Mouse (Mus musculus) heart, embryonic 15.5 days (tissue): Measurements from ENCODE around the gene Susd3. TPM values are rescaled to one million over a fixed set of nuclear protein-coding genes. Genes with fewer than 3 reads are reported as not detected.

Experiments
- ATAC-seq: fragments of 200-750 bp; cut with Nextera tagmentation; replicated peaks from 2 replicates; pipeline ENCODE4 v1.8.0; 2017; ENCODE audit warnings: low read depth, moderate TSS enrichment; ENCODE audit not compliant: insufficient number of reproducible peaks, insufficient read depth, low FRiP score
- H3K27ac ChIP-seq: fragments of 300-500 bp; sonication (generic); 2 replicates; pipeline ENCODE4 v1.5.1; 2015; ENCODE audit warnings: mild to moderate bottlenecking, inconsistent platforms
- H3K27me3 ChIP-seq: fragments of 300-500 bp; sonication (generic); 2 replicates; pipeline ENCODE4 v1.6.1; 2015; ENCODE audit warnings: inconsistent platforms
- H3K36me3 ChIP-seq: fragments of 300-500 bp; sonication (generic); 2 replicates; pipeline ENCODE4 v1.6.1; 2015; ENCODE audit warnings: mild to moderate bottlenecking, inconsistent platforms
- H3K4me1 ChIP-seq: fragments of 300-500 bp; sonication (generic); replicated peaks from 2 replicates; pipeline ENCODE4 v1.6.1; 2015; ENCODE audit warnings: inconsistent platforms
- H3K4me2 ChIP-seq: fragments of 300-500 bp; sonication (generic); 2 replicates; pipeline ENCODE4 v1.6.1; 2015; ENCODE audit warnings: inconsistent platforms, mild to moderate bottlenecking, moderate library complexity
- H3K4me3 ChIP-seq: fragments of 300-500 bp; sonication (generic); 2 replicates; pipeline ENCODE4 v1.5.1; 2015; ENCODE audit warnings: mild to moderate bottlenecking, inconsistent platforms
- H3K9ac ChIP-seq: fragments of 300-500 bp; sonication (generic); 2 replicates; pipeline ENCODE4 v1.6.1; 2015; ENCODE audit warnings: mild to moderate bottlenecking, inconsistent platforms
- H3K9me3 ChIP-seq: fragments of 300-500 bp; sonication (generic); replicated peaks from 2 replicates; pipeline ENCODE4 v1.6.1; 2016; ENCODE audit warnings: inconsistent platforms
- whole genome bisulfite sequencing: fragments of 180-500 bp; shearing (Covaris S2); methylation state at CpG from one replicate; pipeline ENCODE4 v1.1.7; 2015; ENCODE audit warnings: mixed read lengths; 5-methylcytosine and 5-hydroxymethylcytosine counted together
- polyA plus RNA-seq: library from polyadenylated mRNA; unstranded; fragments of >200 nt; fragmentation: Nextera tagmentation; extraction: Ambion mirVana; gene quantifications from 2 replicates; pipeline ENCODE4 v1.2.1, GENCODE M21; 2015

The Susd3 gene
- polyA plus RNA-seq, 1 experiment from 2014 or later, result 1.6 TPM

- Histone ChIP-seq H3K4me1 (peaks cover 43% of the 10 kb centered on the region), H3K27me3 (no peaks in the 10 kb centered on the region), H3K9me3 (no peaks in the 10 kb centered on the region), H3K4me3 (no peak overlapping the region), H3K9ac (no peak overlapping the region; the same call in 1 of the 2 replicates), H3K36me3 (no peaks in the 10 kb centered on the region), H3K27ac (no peak overlapping the region), H3K4me2 (no peak overlapping the region)
- WGBS, result 77% methylated on average over 3 of the region's 3 CpGs
- ATAC-seq, result no peak
Measured at GRCm38 (mm10) chr13:49181411-49181984, 67.0 kb downstream of the Susd3 start.

DNA sequence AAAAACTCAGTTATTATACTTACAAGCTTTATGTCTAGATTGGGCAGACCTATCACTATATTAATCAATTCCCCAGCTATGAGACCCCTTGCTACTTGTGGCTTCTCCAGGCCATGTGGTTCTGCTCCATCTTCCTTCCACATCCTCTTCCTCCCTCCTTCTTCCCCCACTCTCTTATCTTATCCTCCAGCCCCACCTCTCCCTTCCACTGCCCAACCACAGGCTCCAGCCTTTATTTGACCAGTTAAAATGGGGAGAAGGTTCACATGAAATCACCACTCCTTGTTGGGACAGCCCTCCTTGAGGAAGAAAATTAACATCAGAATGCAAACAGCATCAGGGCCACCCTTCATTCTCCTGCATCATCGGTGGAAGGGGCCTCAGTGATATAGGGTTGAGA, 67.8 kb downstream of the Susd3 start:
- no peak overlapping the region for H3K4me2 ChIP-seq
- no peak overlapping the region for H3K9ac ChIP-seq
- H3K4me1 ChIP-seq, result peaks cover 42% of the 10 kb centered on the region
- no peak overlapping the region for H3K27ac ChIP-seq
- H3K27me3 ChIP-seq, result no peaks in the 10 kb centered on the region
- no peak for ATAC-seq
- H3K4me3 ChIP-seq, result no peak overlapping the region
- 60% methylated on average over 1 of the region's 1 CpGs for WGBS
- no peaks in the 10 kb centered on the region for H3K36me3 ChIP-seq
- H3K9me3 ChIP-seq, result no peaks in the 10 kb centered on the region

Other genes with a start within 250 kb of the Susd3 start
- 1.4 and 2.0 TPM in 2 replicates for gene Wnk2, start 100.7 kb downstream of the Susd3 start, polyA plus RNA-seq
- gene Ninj1, start 61.2 kb downstream of the Susd3 start, polyA plus RNA-seq, result 70.2 and 75.7 TPM in 2 replicates
- 121 and 126 TPM in 2 replicates for gene Card19, start 32.7 kb downstream of the Susd3 start, polyA plus RNA-seq
- gene Fgd3, start 71.6 kb upstream of the Susd3 start, polyA plus RNA-seq, result 0.14 and 0.32 TPM in 2 replicates
- 47.4 and 48.2 TPM in 2 replicates for gene Bicd2, start 92.9 kb upstream of the Susd3 start, polyA plus RNA-seq
- gene Ippk, start 172.5 kb upstream of the Susd3 start, polyA plus RNA-seq, result 10.0 and 11.1 TPM in 2 replicates
- gene Tes3-ps, start 244.6 kb upstream of the Susd3 start, polyA plus RNA-seq, result 0.71 and 0.87 TPM in 2 replicates